11 mouse cellular contexts compared by ENCODE assay signal in genomic region chrX:77744260-77744659, GRCm38 (mm10). TPM values are rescaled to one million over a fixed set of nuclear protein-coding genes. Genes with fewer than 3 reads are reported as not detected.
DNase-seq lines count a peak whose midpoint lies in the region; ATAC-seq lines count a peak whose summit lies in the region.
"Had no signal": no experiment of that assay in that cellular context is flagged by ENCODE, and none has a peak within 500 bp of the region (broad histone marks: within the 10 kb centered on the region; RNA-seq: fewer than 3 reads in every experiment).

No protein-coding gene starts in this region.

- DNase-seq in kidney, postnatal 14 days, result peak; percentile 6
- DNase-seq in kidney, postnatal 4 days, result no peak
- DNase-seq in A20 (ENCODE audit: low read depth, low spot score), result peak; percentile 34
- peak; percentile 4 for DNase-seq in forelimb bud, embryonic 11.5 days (ENCODE audit: low read depth, low spot score)
- DNase-seq in left cerebral cortex, adult 11 months (ENCODE audit: low spot score), result no peak
- DNase-seq: adrenal gland, postnatal 14 days; cerebellum, adult 18-20 months; right cerebral cortex, postnatal 25 days had no signal

- peak; percentile 54 for ATAC-seq in CD4-positive, CD25-positive, alpha-beta regulatory T cell, adult 4 months
- ATAC-seq in erythroid progenitor cell, adult 5-6 weeks (replicated peaks; ENCODE audit: low FRiP score, poor library complexity, severe bottlenecking), result no peak
- ATAC-seq: hindbrain, embryonic 16.5 days had no signal

RNA-seq across cellular contexts. Expression of gene Prkx, which starts 51.8 kb away (rescaled TPM):
- 10 to 100 TPM; 23.0 to 25.3 TPM for polyA plus RNA-seq in CD4-positive, CD25-positive, alpha-beta regulatory T cell, adult 4 months (2017; shearing (Covaris generic))
- total RNA-seq in erythroid progenitor cell, adult 5-6 weeks (2015; ENCODE audit: low replicate concordance), result 3.6 and 4.6 TPM in 2 replicates
- 1.2 and 3.0 TPM in 2 replicates for total RNA-seq in erythroid progenitor cell, adult 5-6 weeks (2017; ENCODE audit: low replicate concordance)

Comparison
In these comparisons a context has a peak if more than half of its experiments do, and no peak if none do; other contexts are left out.
1. DNase-seq: peak in kidney, postnatal 14 days (single experiment), A20 (single experiment) and forelimb bud, embryonic 11.5 days (single experiment); none in kidney, postnatal 4 days (0 of 2) and left cerebral cortex, adult 11 months (single experiment).